In genomic region chr2:181148318-181148955, GRCm38 (mm10) we compare ENCODE assay signal across 9 mouse cellular contexts. TPM values are rescaled to one million over a fixed set of nuclear protein-coding genes. Genes with fewer than 3 reads are reported as not detected.
A peak's percentile ranks its signal among the peaks of the same experiment; 100 is the strongest.
DNase-seq lines count a peak whose midpoint lies in the region; ATAC-seq and TF ChIP-seq lines count a peak whose summit lies in the region.
"Had no signal": no experiment of that assay in that cellular context is flagged by ENCODE, and none has a peak within 500 bp of the region (broad histone marks: within the 10 kb centered on the region; RNA-seq: fewer than 3 reads in every experiment).

No protein-coding gene starts in this region.

- no peak for TF ChIP-seq POLR2A in cerebellum, adult 2 months (IDR thresholded peaks at IDR 0.05; ENCODE audit: borderline replicate concordance, insufficient read depth, low read length)

- no peak overlapping the region for H3K9ac ChIP-seq in limb, embryonic 11.5 days (ENCODE audit: low read length)
- H3K9ac ChIP-seq in stomach, embryonic 14.5 days (replicated peaks; ENCODE audit: low read depth, low read length), result no peak overlapping the region

- peak; percentile 61 to 69 for DNase-seq in cerebellum, adult 2 months
- DNase-seq in right cerebral cortex, adult 2 months (ENCODE audit: low spot score in 2 of 2), result peak; percentile 18 to 19
- DNase-seq in right cerebral cortex, postnatal 36 days (ENCODE audit: low spot score in 2 of 2), result no peak
- no peak for DNase-seq in limb, embryonic 11.5 days (ENCODE audit: low spot score)
- no peak for DNase-seq in layer of hippocampus, postnatal 14 days (ENCODE audit: low spot score in 2 of 2)
- DNase-seq in frontal cortex, postnatal 10 days (ENCODE audit: low spot score in 2 of 2), result no peak

- H3K27me3 ChIP-seq in cerebellum, adult 2 months (ENCODE audit: control insufficient read depth, insufficient read depth, low read length), result no peaks in the 10 kb centered on the region
- H3K27me3 ChIP-seq in limb, embryonic 11.5 days (ENCODE audit: control insufficient read depth, insufficient read depth, low read length), result peaks cover 29% of the 10 kb centered on the region
- H3K27me3 ChIP-seq in stomach, embryonic 14.5 days (ENCODE audit: control insufficient read depth, insufficient read depth, low read length), result peaks cover 20% of the 10 kb centered on the region; the same call in 1 of the 2 replicates

- WGBS in cerebellum, adult 2 months, result 13% methylated on average over 31 of the region's 31 CpGs
- 18% methylated on average over 31 of the region's 31 CpGs for WGBS in limb, embryonic 11.5 days
- WGBS in stomach, embryonic 14.5 days, result 17% methylated on average over 31 of the region's 31 CpGs

- no peaks in the 10 kb centered on the region for H3K9me3 ChIP-seq in limb, embryonic 11.5 days (ENCODE audit: control insufficient read depth, low read length)
- no peaks in the 10 kb centered on the region for H3K9me3 ChIP-seq in stomach, embryonic 14.5 days (ENCODE audit: control insufficient read depth, low read depth, low read length)

- H3K4me1 ChIP-seq in cerebellum, adult 2 months (ENCODE audit: control insufficient read depth, insufficient read depth, low read length), result peaks cover 70% of the 10 kb centered on the region
- 0 out of 2 replicates have a peak, but pooled peaks cover 2% of the 10 kb centered on the region for H3K4me1 ChIP-seq in limb, embryonic 11.5 days (ENCODE audit: control insufficient read depth, insufficient read depth, low read length)
- no peaks in the 10 kb centered on the region for H3K4me1 ChIP-seq in stomach, embryonic 14.5 days (ENCODE audit: control insufficient read depth, insufficient read depth, low read length)

- H3K36me3 ChIP-seq in limb, embryonic 11.5 days (ENCODE audit: control insufficient read depth, insufficient read depth, low read length), result no peaks in the 10 kb centered on the region
- H3K36me3 ChIP-seq in stomach, embryonic 14.5 days (ENCODE audit: control insufficient read depth, insufficient read depth, low read length), result no peaks in the 10 kb centered on the region

- H3K4me3 ChIP-seq in cerebellum, adult 2 months (replicated peaks; ENCODE audit: insufficient read depth, low read depth, low read length), result no peak overlapping the region
- H3K4me3 ChIP-seq in limb, embryonic 11.5 days (ENCODE audit: low read depth, low read length), result peak overlapping the region; percentile 38
- H3K4me3 ChIP-seq in stomach, embryonic 14.5 days (ENCODE audit: low read depth, low read length), result peak overlapping the region; percentile 34

- peak overlapping the region; percentile 90 for H3K4me2 ChIP-seq in limb, embryonic 11.5 days (ENCODE audit: low read depth, severe bottlenecking)
- peak overlapping the region; percentile 80 for H3K4me2 ChIP-seq in stomach, embryonic 14.5 days (replicated peaks; ENCODE audit: low read depth, low read length)

- ATAC-seq in cerebellum, adult (ENCODE audit: insufficient number of reproducible peaks, low FRiP score, low TSS enrichment), result no peak
- ATAC-seq in limb, embryonic 11.5 days (ENCODE audit: insufficient number of reproducible peaks, low FRiP score, low TSS enrichment, low read depth), result no peak
- no peak for ATAC-seq in stomach, embryonic 14.5 days (ENCODE audit: insufficient number of reproducible peaks, insufficient read depth, low FRiP score, low read depth)

- no peak for TF ChIP-seq CTCF in cerebellum, adult 2 months (IDR thresholded peaks at IDR 0.05; ENCODE audit: borderline replicate concordance, insufficient read depth, low read depth, low read length)

- no peak overlapping the region for H3K27ac ChIP-seq in cerebellum, adult 2 months (ENCODE audit: insufficient read depth, low read length)
- no peak overlapping the region for H3K27ac ChIP-seq in limb, embryonic 11.5 days (replicated peaks; ENCODE audit: low read depth, low read length)
- no peak overlapping the region for H3K27ac ChIP-seq in stomach, embryonic 14.5 days (ENCODE audit: low read length)

RNA-seq across cellular contexts. Expression of gene Eef1a2, which starts 8.4 kb away (rescaled TPM):
- polyA plus RNA-seq in cerebellum, adult 2 months (2012; rRNA removed), result 1,226 and 1,413 TPM in 2 replicates
- 0.13 and 0.14 TPM in 2 replicates for polyA plus RNA-seq in limb, embryonic 11.5 days (2014; fragmentation: Nextera tagmentation; extraction: Ambion mirVana)
- 0.23 and 0.28 TPM in 2 replicates for polyA plus RNA-seq in stomach, embryonic 14.5 days (2014; fragmentation: Nextera tagmentation; extraction: Ambion mirVana)
- total RNA-seq in layer of hippocampus, postnatal 14 days (2021), result 100 to 1,000 TPM; 904 to 919 TPM

RNA-seq across cellular contexts. Expression of gene Kcnq2, which starts 13.3 kb away (rescaled TPM):
- polyA plus RNA-seq in cerebellum, adult 2 months (2012; rRNA removed), result 115 and 125 TPM in 2 replicates
- 0.11 and 0.25 TPM in 2 replicates for polyA plus RNA-seq in limb, embryonic 11.5 days (2014; fragmentation: Nextera tagmentation; extraction: Ambion mirVana)
- 3.0 TPM in 2 replicates for polyA plus RNA-seq in stomach, embryonic 14.5 days (2014; fragmentation: Nextera tagmentation; extraction: Ambion mirVana)
- total RNA-seq in layer of hippocampus, postnatal 14 days (2021), result 100 to 1,000 TPM; 228 to 235 TPM

RNA-seq across cellular contexts. Expression of gene Ppdpf, which starts 38.6 kb away (rescaled TPM):
- polyA plus RNA-seq in cerebellum, adult 2 months (2012; rRNA removed), result 110 and 111 TPM in 2 replicates
- polyA plus RNA-seq in limb, embryonic 11.5 days (2014; fragmentation: Nextera tagmentation; extraction: Ambion mirVana), result 422 and 444 TPM in 2 replicates
- polyA plus RNA-seq in stomach, embryonic 14.5 days (2014; fragmentation: Nextera tagmentation; extraction: Ambion mirVana), result 354 and 378 TPM in 2 replicates
- 100 to 1,000 TPM; 118 to 135 TPM for total RNA-seq in layer of hippocampus, postnatal 14 days (2021)

RNA-seq across cellular contexts. Expression of gene Ptk6, which starts 54.2 kb away (rescaled TPM):
- 0.03 and 0.07 TPM in 2 replicates for polyA plus RNA-seq in cerebellum, adult 2 months (2012; rRNA removed)
- polyA plus RNA-seq in limb, embryonic 11.5 days (2014; fragmentation: Nextera tagmentation; extraction: Ambion mirVana), result 0.04 TPM in 1 of 2 replicates, not detected in the other
- polyA plus RNA-seq in stomach, embryonic 14.5 days (2014; fragmentation: Nextera tagmentation; extraction: Ambion mirVana), result not detected in 2 replicates
- not detected for total RNA-seq in layer of hippocampus, postnatal 14 days (2021)
- total RNA-seq: layer of hippocampus, postnatal 25 days had no signal

Comparison
In these comparisons a context has a peak if more than half of its experiments do, and no peak if none do; other contexts are left out.
1. DNase-seq: peak in cerebellum, adult 2 months (2 of 2) and right cerebral cortex, adult 2 months (2 of 2); none in right cerebral cortex, postnatal 36 days (0 of 2), limb, embryonic 11.5 days (single experiment), layer of hippocampus, postnatal 14 days (0 of 2) and frontal cortex, postnatal 10 days (0 of 2).
2. RNA of gene Eef1a2, which starts 8.4 kb away (polyA plus RNA-seq): 1,226 to 1,413 TPM in cerebellum, adult 2 months; 0.23 to 0.28 TPM in stomach, embryonic 14.5 days and 0.13 to 0.14 TPM in limb, embryonic 11.5 days; every median in the first group is over 100 times any median in the second.
3. RNA of gene Kcnq2, which starts 13.3 kb away (polyA plus RNA-seq): 115 to 125 TPM in cerebellum, adult 2 months; 3.0 TPM in stomach, embryonic 14.5 days and 0.11 to 0.25 TPM in limb, embryonic 11.5 days; every median in the first group is over 10 times any median in the second.